Mouse (Mus musculus) ES-CJ7 (cell line): ENCODE results near the gene Olfr1113.

Source experiments
- DNase-seq: peaks from one replicate; pipeline ENCODE4 v3.0.0; 2011; ENCODE audit warnings: low read depth, low spot score

Olfr1113 gene

GRCm38 (mm10) chr2:87208670-87209069 lies at the start of gene Olfr1113:
TSS of gene Olfr1113 (plus strand) at chr2:87208970.
- DNase-seq = no peak

GRCm38 (mm10) chr2:87167731-87168130 lies 41.0 kb upstream of the Olfr1113 start:
- DNase-seq = peak; percentile 31

- no peak for DNase-seq
These were observed 21.3 kb upstream of the Olfr1113 start, which contains the start of gene Olfr1112 for GRCm38 (mm10) chr2:87187498-87187897. TSS of gene Olfr1112 (plus strand) at chr2:87187798.

DNA sequence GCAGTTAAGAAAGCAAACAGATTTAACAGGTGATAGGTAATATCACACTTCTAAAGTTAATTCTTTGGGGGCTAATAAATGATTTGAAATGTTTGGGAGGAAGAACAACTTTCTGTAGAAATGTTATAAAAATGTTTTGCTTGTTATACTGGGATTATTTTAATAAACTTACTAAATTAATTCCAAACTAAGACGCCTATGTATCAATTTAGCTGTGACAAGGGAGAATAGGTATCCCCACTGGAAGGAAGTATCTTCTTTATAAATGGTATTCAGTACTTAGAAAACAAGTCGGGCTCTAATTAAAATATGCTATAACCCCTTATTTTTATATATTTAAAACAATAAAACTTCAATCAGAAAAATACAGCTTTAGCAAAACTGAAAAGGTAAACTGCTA lies 38.9 kb downstream of the Olfr1113 start, which contains the start of gene Olfr1115:
TSS of gene Olfr1115 (plus strand) at position 301 of the 400 bp plus-strand sequence.
- DNase-seq = no peak
